Mouse (Mus musculus): ENCODE results near the gene Gsg1. TPM values are rescaled to one million over a fixed set of nuclear protein-coding genes. Genes with fewer than 3 reads are reported as not detected.

Gene Gsg1
- polyA plus RNA-seq, 1 experiment from 2014 or later = 0.32 TPM

- Histone ChIP-seq H3K9ac (replicated peaks; ENCODE audit: low read depth, low read length) (no peak overlapping the region), H3K27me3 (replicated peaks; ENCODE audit: control insufficient read depth, insufficient read depth, low read length) (no peaks in the 10 kb centered on the region), H3K4me2 (ENCODE audit: low read length) (no peak overlapping the region), H3K9me3 (ENCODE audit: control insufficient read depth, low read length) (no peaks in the 10 kb centered on the region), H3K27ac (ENCODE audit: low read length) (no peak overlapping the region), H3K36me3 (ENCODE audit: control insufficient read depth, insufficient read depth) (no peaks in the 10 kb centered on the region), H3K4me1 (replicated peaks; ENCODE audit: control insufficient read depth, insufficient read depth, low read length) (peaks cover 3% of the 10 kb centered on the region), H3K4me3 (replicated peaks; ENCODE audit: low read length) (no peak overlapping the region)
- ATAC-seq = no peak
- WGBS = 79% methylated on average over 8 of the region's 8 CpGs
Observed at GRCm38 (mm10) chr6:135192993-135193392, 61.2 kb downstream of the Gsg1 start.

DNA sequence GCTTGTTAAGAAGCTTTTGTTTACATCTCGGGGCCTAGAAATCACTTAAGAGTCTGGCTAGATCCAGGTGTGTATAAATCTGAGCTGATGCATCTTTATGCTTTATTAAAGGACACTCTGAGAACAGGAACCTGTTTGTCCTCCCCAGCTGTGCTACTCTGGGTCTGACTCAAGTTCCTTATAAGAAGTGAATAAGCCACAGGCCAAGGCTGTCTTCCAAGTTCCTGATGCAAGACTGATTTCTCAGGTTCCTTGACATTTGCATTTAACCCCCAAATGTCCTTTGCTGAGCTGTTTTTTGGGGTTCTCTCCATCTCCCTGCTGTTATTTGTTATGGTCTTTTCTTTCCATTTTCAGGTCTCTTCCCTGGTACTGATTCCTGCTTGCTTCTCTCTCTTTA, 62.2 kb downstream of the Gsg1 start:
- Histone ChIP-seq H3K4me3 (replicated peaks; ENCODE audit: low read length) (no peak overlapping the region), H3K27ac (ENCODE audit: low read length) (no peak overlapping the region), H3K9ac (replicated peaks; ENCODE audit: low read depth, low read length) (no peak overlapping the region), H3K4me2 (ENCODE audit: low read length) (no peak overlapping the region), H3K4me1 (replicated peaks; ENCODE audit: control insufficient read depth, insufficient read depth, low read length) (no peaks in the 10 kb centered on the region), H3K36me3 (ENCODE audit: control insufficient read depth, insufficient read depth) (no peaks in the 10 kb centered on the region), H3K27me3 (replicated peaks; ENCODE audit: control insufficient read depth, insufficient read depth, low read length) (no peaks in the 10 kb centered on the region), H3K9me3 (ENCODE audit: control insufficient read depth, low read length) (no peaks in the 10 kb centered on the region)
- 85% methylated on average over 1 of the region's 1 CpGs for WGBS
- ATAC-seq = no peak

- H3K27me3 ChIP-seq (replicated peaks; ENCODE audit: control insufficient read depth, insufficient read depth, low read length) = no peaks in the 10 kb centered on the region
- WGBS = 61% methylated on average over 6 of the region's 6 CpGs
- no peak for ATAC-seq
Observed at GRCm38 (mm10) chr6:135190122-135190521, 64.0 kb downstream of the Gsg1 start.

DNA sequence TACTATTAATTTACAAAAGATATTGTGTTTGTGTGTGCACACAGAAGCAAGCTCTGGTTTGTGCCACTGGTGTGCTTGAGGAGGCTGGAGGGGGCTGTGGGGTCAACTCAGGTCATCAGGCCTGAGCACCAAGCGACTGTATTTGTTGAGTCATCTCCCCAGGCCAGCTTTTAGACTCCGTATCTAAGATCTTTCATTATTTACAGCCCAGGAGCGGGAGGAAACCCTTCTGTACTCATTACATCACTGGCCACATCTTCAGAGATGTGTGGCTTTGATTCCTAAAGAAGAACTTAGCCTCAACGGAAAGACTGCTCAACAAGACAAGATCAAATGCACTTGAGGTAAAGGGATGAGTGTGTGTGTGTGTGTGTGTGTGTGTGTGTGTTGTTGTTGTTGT, 65.5 kb downstream of the Gsg1 start:
- H3K27ac ChIP-seq (ENCODE audit: low read length) = no peak overlapping the region
- WGBS = 76% methylated on average over 4 of the region's 4 CpGs
- ATAC-seq = no peak
- H3K27me3 ChIP-seq (replicated peaks; ENCODE audit: control insufficient read depth, insufficient read depth, low read length) = no peaks in the 10 kb centered on the region
- H3K4me2 ChIP-seq (ENCODE audit: low read length) = no peak overlapping the region
- no peak overlapping the region for H3K9ac ChIP-seq (replicated peaks; ENCODE audit: low read depth, low read length)
- H3K36me3 ChIP-seq (ENCODE audit: control insufficient read depth, insufficient read depth) = no peaks in the 10 kb centered on the region
- H3K4me3 ChIP-seq (replicated peaks; ENCODE audit: low read length) = no peak overlapping the region
- H3K4me1 ChIP-seq (replicated peaks; ENCODE audit: control insufficient read depth, insufficient read depth, low read length) = no peaks in the 10 kb centered on the region
- no peaks in the 10 kb centered on the region for H3K9me3 ChIP-seq (ENCODE audit: control insufficient read depth, low read length)

More at GRCm38 (mm10) chr6:135190122-135190521, 64.0 kb downstream of the Gsg1 start:
- no peaks in the 10 kb centered on the region for H3K9me3 ChIP-seq (ENCODE audit: control insufficient read depth, low read length)
- no peaks in the 10 kb centered on the region for H3K4me1 ChIP-seq (replicated peaks; ENCODE audit: control insufficient read depth, insufficient read depth, low read length)
- H3K4me3 ChIP-seq (replicated peaks; ENCODE audit: low read length) = no peak overlapping the region
- no peak overlapping the region for H3K27ac ChIP-seq (ENCODE audit: low read length)
- no peak overlapping the region for H3K4me2 ChIP-seq (ENCODE audit: low read length)
- H3K36me3 ChIP-seq (ENCODE audit: control insufficient read depth, insufficient read depth) = no peaks in the 10 kb centered on the region
- no peak overlapping the region for H3K9ac ChIP-seq (replicated peaks; ENCODE audit: low read depth, low read length)

Other genes starting within 250 kb of the Gsg1 start
- gene Ddx47, start 242.7 kb downstream of the Gsg1 start, polyA plus RNA-seq (2015; fragmentation: Nextera tagmentation; extraction: Ambion mirVana) = 90.4 and 96.9 TPM in 2 replicates
- 0.37 and 0.81 TPM in 2 replicates for gene Gprc5a, start 188.7 kb downstream of the Gsg1 start, polyA plus RNA-seq (2015; fragmentation: Nextera tagmentation; extraction: Ambion mirVana)
- gene Gprc5d, start 136.1 kb downstream of the Gsg1 start, polyA plus RNA-seq (2015; fragmentation: Nextera tagmentation; extraction: Ambion mirVana) = not detected in 2 replicates
- gene Fam234b, start 56.4 kb downstream of the Gsg1 start, polyA plus RNA-seq (2015; fragmentation: Nextera tagmentation; extraction: Ambion mirVana) = 93.7 and 103 TPM in 2 replicates
- 2.7 and 4.8 TPM in 2 replicates for gene Hebp1, start 56.3 kb downstream of the Gsg1 start, polyA plus RNA-seq (2015; fragmentation: Nextera tagmentation; extraction: Ambion mirVana)
- not detected in 2 replicates for gene Pbp2, start 56.1 kb upstream of the Gsg1 start, polyA plus RNA-seq (2015; fragmentation: Nextera tagmentation; extraction: Ambion mirVana)
- gene Emp1, start 108.2 kb upstream of the Gsg1 start, polyA plus RNA-seq (2015; fragmentation: Nextera tagmentation; extraction: Ambion mirVana) = 4.7 and 9.2 TPM in 2 replicates